Mouse (Mus musculus): ENCODE results near the gene Unk.
"Not testable (repeated sequence)": the region's sequence is repeated elsewhere in the genome, so short reads cannot be mapped to it uniquely, and the experiment has no call there.

The Unk gene

DNA sequence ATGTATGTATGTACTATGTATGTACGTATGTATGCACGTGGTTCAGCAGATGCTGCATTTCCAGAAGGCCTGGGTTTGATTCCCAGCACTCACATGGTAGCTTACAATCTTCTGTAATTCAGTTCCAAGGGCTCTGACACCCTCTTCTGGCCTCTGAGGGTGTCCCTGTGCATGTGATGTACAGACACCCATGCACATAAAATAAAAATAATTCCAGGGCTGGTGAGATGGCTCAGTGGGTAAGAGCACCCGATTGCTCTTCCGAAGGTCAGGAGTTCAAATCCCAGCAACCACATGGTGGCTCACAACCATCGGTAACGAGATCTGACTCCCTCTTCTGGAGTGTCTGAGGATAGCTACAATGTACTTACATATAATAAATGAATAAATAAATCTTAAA is 62.8 kb downstream of the Unk start:
- not testable (repeated sequence) for DNase-seq

DNA sequence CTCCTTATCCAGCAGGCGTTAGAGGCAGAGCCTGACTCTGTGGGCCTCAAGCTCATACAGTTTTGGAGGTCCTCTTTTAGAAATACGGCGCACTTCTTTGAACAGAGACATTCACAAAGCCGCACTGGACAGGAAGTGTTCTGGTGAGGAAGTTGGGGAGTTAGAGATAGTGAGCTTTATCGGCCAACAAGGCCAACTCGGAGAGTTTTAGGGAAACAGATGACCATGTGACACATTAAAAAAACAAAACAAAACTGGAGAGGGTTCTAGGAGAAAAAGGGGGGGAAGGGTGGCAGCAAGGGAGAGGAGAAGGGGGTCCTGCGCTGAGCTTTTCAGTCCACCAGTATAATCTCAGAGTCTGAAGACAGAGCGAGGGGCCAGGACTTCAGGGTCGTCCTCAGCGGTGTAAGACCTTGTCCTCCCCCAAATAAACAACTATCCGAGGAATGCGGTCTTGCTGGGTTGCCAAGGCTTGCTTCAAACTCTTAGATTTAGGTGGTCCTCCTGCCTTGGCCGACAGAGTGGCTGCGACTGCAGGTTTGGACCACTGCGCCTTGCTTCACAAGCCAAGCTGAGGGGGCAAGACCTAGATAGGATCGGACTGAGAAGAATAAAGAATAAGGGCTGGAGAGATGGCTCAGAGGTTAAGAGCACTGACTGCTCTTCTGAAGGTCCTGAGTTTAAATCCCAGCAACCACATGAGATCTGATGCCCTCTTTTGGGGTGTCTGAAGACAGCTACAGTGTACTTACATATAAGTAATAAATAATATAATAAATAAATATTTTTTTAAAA is 63.8 kb downstream of the Unk start:
- no peak for DNase-seq

DNA sequence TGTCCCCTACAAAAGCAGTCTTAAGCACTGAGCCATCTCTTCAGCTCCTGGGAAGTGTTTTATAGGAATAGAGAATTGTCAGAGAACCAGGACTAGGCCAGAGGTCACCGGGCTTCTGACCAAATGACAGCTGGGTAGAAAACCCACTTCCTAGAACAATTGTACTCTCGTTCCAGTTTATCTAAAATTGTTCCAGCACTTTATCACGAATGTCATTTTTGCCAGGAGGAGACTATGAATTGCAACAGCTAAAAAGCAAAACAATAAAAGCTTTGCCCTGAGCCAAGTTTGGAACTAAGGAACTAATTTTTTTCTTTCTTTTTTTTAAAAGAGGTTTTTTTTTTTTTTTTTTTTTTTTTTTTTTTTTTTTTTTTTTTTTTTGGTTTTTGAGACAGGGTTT is 65.5 kb downstream of the Unk start:
- DNase-seq = no peak

DNA sequence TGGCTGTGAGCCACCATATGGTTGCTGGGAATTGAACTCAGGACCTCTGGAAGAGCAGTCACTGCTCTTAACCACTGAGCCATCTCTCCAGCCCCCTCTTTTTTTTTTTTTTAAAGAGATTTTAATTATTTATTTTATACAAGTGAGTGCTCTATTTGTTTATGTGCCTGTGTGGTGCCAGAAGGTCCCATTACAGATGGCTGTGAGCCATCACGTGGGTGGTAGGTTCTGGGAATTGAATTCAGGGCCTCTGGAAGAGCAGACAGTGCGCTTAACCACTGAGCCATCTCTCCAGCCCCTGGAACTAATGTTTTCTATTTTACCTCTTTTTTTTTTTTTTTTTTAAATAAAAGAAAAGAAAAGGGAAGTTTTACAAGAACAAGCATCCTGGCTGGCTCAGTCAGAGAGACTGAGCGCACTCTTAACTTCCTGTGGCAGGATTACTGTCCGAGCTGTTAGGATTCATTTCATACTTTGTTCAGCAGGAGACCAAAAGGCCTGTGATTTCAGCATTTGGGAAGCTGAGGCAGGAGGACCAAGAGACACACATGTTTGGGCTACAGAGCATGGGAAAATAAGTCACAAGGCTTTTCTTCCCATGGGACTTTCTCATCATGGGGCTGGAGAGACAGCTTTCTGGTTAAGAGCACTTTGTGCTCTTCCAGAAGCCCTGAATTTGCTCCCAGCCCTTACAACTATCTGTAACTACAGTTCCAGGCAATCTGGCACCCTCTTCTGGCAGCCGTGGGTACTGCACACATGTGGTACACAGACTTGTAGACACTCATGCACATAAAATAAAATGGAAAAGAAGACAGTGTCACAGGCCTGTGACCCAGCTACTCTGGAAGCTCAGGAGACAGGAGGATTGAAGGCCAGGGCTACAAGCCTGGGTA is 66.3 kb downstream of the Unk start:
- no peak for DNase-seq

DNA sequence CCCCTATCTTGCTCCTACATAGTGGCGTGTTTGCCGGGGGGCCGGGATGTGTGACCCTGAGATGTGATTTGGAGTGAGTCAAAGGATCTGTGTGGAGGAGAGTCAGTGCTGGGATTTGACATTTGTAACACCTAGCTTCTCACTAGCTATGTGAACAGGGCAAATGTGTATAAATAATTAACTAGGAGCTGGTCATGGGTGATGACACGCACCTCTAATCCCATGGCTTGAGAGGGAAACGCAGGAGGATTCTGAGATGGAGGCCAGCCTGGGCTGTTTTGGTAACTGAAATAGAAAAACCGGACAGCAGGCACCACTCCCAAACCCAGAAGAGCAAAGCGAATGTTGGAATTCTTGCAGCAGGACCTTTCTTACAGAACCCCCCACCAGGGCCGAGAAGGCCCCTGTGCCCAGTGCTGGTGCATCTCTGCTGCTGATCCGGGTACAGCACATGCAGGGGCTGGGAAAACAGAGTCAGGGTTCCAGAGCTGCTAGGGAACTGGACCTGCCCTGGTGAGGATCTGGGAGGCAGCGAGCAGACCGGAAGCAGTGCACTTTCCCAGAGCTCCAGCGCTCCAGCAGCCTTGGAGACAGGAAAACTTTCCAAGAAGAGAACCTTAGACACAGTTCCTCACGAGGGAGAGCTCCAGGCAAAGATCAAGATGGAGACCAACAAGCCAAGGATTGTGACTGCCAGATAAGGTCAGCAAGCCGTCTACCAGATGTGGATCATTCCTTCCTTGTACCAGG is 68.8 kb downstream of the Unk start:
- DNase-seq = no peak

DNA sequence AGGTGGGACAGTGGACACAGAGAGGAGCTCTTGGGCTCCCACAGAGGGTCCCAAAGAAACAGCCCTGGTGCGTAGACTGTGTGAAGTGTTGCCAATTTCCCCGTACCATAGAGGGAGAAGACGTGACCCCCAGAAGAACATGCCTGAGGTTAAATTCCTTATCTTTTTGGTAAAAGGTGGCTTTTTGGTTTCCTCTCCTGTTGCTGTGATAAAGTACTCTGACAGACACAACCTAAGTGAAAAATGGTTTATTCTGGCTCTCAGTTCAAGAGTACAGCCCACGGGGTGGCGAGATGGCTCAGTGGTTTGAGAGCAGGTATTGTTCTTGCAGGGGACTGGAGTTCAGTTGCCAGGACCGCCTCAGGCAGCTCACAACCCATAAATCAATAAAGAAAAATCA is 69.3 kb downstream of the Unk start:
- no peak for DNase-seq

DNA sequence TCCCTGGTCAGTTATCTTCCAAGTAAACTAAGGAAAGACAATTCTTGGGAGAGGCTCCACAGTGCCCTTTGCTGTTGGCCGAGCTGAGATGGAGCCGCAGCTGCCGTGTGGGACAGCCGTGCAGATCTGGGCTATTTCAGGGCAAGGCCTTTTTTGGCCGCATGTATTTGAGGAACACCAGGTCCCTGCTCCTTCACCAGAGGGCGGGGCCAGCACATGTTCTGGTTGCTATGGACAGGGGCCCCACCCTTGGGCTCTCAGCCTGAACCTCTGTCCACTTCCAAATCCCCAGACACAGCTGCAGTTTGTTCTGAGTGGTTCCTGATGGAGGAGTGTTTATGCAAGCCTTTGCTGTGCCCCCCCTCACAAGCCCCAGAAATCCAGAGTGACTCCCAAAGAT is 70.3 kb downstream of the Unk start:
- no peak for DNase-seq

DNA sequence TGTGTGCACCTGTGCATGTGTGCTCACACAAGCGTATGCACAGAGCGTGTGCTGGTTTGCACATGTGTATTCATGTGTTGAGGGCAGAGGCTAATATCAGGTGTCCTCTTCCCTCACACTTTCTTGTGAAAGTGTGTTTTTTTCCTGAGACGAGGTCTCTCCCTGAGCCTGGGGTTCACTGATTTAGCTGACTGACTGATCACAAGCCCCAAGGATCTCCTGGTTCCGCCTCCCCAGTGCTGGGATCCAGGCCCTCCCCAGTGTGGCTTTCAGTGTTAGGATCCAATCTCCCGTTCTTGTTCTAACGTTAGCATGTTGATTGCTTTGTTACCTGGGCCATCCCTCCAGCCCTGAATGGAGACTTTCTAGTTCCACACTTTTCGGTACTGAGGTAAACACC is 70.7 kb downstream of the Unk start:
- no peak for DNase-seq

DNA sequence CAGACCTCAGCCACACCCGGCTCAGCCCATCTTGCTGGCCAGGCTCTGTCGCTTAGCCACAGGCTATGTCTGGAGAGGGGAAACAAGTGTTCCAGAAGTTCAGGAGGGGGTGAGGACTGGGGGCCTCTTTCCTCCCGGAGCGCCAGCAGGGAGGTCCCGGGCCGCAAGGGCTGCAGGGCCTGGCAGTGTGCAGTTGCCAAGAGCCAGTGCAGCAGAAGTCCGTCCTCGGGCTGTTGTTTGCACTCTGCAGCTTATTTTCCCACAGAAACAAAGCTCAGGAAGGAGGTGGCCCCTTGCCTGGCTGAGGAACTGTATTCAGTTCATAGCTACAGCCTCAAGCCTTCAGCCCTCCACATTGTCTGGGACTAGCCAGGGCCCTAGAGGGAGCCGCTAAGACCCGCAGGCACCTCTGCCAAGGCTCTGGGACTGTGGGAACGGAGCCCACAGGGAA is 71.8 kb downstream of the Unk start:
- no peak for DNase-seq

DNA sequence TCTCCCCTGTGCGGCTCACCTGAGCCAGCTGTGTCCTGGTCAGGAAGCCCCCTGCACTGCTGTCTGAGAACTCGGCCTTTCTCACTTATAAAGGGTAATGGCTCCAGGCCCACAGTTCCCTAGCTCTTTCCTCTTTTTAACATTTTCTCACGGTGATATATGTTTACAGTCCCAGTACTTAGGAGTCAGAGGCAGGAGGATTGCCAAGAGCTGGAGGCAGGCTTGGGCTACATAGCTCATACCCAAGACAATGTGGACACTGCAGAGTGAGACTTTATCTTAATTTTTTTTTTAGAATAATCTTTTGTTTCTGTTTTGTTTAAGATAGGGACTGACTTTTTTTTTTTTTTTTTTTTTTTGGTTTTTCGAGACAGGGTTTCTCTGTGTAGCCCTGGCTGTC is 72.3 kb downstream of the Unk start:
- no peak for DNase-seq

DNA sequence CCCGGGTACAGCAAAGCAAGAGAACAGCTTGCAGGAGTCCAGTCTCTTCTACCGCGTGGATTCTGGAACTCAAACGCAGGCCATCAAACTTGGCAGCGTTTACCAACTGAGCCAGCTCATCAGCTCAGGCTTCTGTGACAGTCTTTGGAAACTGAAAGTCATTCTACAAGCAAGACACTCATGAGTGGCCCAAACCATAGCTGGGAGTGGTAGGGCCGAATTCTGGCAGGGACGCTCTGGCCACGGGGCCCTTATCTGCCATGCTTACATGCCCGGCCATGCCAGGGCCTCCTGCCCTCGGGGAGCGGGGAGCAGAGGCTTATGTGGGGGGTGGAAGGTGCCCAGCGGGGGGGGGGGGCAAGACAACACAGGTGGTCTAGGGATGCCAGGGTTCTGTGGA is 73.5 kb downstream of the Unk start:
- DNase-seq = no peak

DNA sequence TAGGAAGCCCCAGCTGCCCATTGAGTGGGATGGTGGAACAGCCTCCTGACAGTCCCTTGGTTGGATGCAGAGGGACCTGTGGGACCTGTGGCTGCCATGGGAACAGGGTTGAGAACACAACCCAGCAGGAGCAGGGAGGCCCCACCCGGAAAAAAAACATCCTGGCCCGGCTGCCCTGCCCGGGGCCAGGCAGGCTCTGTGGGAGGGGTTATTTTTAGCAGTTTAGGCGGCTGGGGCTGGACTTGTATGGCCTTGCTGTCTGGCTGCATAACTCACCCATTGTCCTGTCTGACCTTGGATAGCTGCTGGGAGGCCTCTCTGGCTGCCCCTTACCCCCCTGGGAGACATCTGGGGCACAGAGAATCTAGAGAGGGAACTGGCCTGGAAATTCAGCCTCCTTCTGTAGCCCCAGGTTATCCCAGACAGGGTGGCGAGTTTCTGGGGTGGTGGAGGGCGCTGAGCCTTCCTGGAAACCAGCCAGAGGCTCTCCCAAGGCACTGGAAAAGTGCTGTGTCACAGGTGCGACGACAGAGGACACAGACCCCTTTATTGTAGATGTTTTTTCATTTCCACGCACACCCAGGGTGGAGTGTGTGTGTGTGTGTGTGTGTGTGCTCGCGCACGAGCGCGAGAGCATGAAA is 74.0 kb downstream of the Unk start:
- no peak for DNase-seq

DNA sequence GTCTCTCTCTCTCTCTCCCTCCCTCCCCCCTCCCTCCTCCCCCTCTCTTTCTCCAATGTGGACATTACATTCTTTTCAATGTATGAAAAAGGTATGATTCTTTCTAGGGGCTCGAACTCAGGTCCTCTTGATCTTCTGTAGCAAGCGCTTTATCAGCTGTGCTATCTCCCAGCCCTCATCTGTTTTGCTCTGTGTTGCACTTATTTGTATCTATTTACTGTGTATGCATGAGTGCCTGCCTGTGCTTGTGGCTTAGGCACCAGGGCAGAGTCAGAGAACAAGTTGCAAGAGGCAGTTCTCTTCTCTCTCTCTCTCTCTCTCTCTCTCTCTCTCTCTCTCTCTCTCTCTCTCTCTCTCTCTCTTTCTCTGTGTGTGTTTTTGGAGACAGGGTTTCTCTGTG is 74.9 kb downstream of the Unk start:
- no peak for DNase-seq

DNA sequence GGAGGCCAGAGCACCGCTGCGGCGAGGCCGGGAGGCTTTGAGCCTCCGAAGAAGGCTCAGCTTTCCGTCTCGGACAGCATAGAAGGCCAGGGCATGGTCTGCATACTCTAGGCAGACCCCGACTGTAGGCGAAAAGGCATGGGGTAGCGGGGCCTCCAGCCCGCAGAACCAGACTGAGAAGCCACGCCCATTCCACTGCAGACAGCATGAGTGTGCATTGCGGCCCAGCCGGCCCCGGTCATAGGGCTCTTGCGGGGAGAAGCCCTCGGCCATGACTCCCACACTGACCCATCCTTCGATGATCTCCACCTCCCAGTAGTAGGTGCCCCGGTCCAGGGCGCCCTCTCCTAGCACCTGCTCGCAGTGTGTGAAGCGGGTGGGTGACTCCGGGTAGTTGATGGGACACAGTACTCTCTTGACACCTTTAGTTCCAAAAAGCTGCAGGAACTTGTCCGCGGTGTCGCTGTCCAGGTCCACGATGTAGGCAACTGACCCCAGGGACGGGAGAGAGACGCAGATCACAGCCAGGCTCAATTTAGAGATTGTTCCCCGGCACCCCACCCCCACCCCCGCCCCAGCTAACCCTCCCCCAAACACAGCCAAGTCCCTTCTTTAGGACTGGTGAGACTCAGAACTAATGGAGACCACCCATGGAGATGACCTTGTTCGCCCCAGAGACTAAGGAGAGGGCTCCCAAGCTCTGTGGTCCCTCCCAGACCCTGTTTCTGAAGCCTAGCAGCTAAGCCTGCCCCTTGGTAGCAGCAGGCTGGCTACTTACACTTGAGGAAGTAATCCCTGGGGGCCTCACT is 76.2 kb downstream of the Unk start:
- no peak for DNase-seq

DNA sequence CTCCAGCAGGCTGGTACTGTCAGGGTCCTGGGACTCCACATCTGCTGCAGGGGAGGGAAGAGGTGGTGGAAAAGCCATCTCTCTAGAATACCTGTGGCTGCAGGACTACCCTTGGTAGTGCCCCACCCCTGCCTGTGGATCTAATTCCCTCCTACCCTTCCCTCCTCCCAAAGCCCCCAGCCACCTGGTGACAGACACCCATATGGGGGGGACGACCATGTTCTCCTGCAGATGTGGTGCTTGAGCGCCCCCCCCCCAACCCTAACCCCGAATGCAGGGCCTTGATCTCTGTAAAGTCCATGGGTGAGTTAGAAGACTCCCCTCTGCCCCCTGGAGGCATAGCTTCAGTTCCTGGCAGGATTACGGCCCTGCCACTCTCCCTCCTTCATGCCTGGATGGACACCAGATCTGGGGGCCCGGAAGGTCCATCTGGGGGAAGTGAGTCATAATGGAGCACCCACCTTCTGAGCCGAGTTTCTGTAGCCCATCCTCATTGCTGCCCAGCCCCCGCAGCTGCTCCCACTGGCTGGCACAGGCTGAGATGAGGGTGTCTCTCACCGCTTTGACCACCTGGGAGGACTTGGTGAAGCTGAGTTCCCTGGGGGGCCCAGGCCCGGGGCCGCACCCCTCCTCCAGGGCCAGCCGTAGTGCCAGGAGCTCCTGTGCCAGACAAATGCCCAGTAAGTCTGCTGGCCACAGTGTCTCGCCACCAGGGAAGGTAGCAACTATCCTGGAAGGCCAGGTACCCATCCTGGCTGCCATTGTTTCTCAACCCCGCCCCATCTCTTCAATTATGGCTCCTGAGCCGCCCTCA is 77.0 kb downstream of the Unk start:
- DNase-seq = no peak

DNA sequence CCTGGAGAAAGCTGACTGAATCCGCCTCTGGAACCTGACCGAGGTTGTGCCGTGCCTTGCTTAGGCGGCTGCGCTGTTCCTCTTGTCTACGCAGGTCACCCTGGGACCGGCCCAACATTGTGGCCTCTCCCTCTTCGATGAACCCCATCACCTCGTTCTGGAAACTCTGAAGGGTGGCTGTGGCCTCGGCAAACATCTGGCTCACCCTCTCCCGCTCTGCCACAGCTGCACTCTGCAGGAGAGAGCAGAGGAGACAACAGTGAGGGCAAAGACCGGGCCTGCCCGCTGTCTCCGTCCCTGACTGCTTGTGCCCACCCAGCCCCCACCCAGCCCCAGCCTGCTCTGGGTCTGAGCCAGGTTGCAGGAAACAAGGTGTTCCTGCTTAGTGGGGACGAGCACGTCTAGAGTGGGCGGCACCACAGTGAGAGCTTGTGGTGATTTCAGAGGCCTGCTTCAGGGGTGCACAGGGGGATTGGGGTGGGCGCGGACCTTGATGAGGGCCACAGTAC is 77.7 kb downstream of the Unk start:
- DNase-seq = no peak

DNA sequence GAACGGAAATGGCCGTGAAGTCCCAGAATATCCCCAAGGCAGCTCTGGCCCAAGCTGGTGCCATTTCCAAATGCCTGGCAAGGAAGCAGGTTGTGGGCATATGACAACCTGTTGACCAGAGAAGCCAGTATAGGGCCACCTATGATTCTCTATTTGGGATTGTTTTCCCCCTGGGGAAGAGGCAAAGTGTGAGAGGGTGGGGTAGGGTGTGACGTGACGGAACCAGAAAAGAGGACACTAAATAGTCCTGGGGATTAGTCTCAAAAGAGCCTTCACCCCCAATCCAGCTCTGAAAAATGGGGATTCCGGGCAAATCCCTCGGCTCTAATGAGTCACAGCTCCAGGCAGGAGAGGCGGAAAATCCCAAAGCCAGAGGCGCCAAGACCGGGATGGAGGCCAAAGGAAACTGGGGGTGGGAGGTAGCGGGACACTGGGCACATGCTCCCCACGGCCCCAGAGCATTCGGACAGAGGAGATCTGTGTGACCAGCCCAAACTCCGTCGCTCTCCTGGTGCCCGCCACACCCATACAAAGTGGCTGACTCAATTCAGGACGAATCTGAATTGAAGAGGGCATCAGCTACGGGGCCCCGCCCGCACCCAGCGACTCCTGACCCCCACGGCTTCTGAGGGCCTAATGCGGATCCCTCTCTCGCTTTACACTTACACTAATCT is 78.5 kb downstream of the Unk start:
- no peak for DNase-seq

DNA sequence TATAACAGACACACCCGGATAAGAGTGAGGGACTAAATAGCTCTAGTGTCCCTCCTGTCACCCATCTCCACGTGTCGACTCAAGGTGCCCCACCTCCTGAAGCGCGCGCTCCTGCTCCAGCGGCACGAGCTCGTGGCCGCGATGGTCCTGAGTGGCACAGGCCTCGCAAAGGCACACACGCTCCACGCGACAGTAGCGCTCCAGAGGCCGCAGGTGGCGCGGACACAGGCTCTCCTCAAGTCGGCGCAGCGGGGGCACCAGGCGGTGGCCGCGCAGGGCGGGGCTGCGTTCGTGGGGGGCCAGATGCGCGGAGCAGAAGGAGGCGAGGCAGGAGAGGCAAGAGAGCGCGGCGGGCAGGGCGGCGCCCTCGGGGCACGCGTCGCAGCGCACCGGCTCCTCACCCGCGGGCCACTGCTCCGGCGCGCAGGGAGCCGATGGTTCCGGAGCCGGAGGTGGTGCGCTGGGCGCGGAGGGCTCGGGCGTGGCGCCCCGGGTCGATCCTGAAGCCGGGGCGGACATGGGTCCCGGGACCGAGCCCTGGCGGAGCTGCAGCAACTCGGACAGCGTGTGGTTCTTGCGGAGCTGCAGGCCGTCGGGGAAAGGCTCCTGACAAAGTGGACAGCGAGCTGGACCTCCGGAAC is 79.4 kb downstream of the Unk start:
- peak in 1 of 2 experiments; percentile 37 for DNase-seq

DNA sequence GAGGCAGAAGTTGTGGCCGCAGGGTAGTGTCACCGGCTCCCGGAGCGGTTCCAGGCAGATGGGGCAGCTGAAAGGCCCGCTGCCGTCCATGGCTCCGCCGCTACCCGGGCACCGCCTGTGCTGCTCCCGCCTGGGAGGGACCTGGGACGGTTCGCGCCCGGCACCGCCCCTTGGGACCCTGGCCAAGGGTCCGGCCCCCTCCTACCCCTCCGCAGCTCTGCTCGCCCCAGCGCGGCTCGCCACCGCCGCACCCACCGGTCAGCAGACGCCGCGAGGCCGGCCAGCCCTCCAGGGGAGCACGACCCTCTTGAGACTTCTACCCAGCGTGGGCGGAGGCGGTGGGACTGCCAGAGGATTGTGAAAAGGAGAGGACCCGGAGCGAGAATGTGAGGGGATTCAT is 80.0 kb downstream of the Unk start:
- DNase-seq = no peak

DNA sequence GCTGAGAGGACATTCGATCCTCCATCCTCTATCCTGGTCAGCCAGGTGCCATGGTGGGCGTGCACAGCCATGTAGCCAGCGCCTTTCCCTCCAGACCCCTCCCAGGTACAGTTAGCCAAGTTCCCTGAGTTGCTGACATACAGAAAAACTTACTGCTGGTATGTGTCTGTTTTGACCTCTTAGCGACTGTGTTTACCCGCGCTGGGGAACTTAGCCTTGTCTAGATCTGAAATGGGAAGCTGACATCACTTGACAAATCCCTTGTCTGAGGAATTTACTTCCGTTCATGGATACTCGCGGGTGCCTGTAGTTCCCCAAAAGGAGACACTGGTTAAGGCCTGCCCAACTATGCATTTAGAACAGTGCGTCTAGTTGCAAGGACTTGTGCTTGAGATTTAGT is 80.4 kb downstream of the Unk start:
- no peak for DNase-seq
